Mouse (Mus musculus) inflammation-experienced regulatory T-cells, adult 6 months (primary cell): ENCODE data around the gene Hdac9. TPM values are rescaled to one million over a fixed set of nuclear protein-coding genes. Genes with fewer than 3 reads are reported as not detected.
"Not testable (repeated sequence)": the region's sequence is repeated elsewhere in the genome, so short reads cannot be mapped to it uniquely, and the experiment has no call there.

Experiments used
- ATAC-seq: one replicate; pipeline ENCODE4 v1.8.0; 2017
- polyA plus RNA-seq, 3 experiments: library from polyadenylated mRNA; unstranded; fragments of 100-300 nt; shearing (Covaris generic); gene quantifications; one replicate each; pipeline ENCODE4 v1.2.1; 2017

Gene Hdac9
- polyA plus RNA-seq, 3 experiments from 2014 or later: 0.36 to 1.3 (median 1.1) TPM

- ATAC-seq: no peak
Observed at GRCm38 (mm10) chr12:34075805-34076509, 840.9 kb downstream of the Hdac9 start.

- ATAC-seq: no peak
Observed at GRCm38 (mm10) chr12:34052508-34052907, 864.4 kb downstream of the Hdac9 start.

- no peak for ATAC-seq
Observed at GRCm38 (mm10) chr12:34052036-34052435, 864.9 kb downstream of the Hdac9 start.

GRCm38 (mm10) chr12:34051112-34051511 lies 865.8 kb downstream of the Hdac9 start:
- no peak for ATAC-seq

- no peak for ATAC-seq
Observed at GRCm38 (mm10) chr12:34040949-34041348, 875.9 kb downstream of the Hdac9 start.

GRCm38 (mm10) chr12:34040061-34040460 lies 876.8 kb downstream of the Hdac9 start:
- no peak for ATAC-seq

GRCm38 (mm10) chr12:34009796-34010195 lies 907.1 kb downstream of the Hdac9 start:
- ATAC-seq: not testable (repeated sequence)

Other genes with a start within 250 kb of the Hdac9 start
- gene Prps1l1, start 67.7 kb upstream of the Hdac9 start, polyA plus RNA-seq: 1 to 10 TPM in 1 of 3 experiments, under 1 TPM in 2; 0.70 to 5.8 (median 0.79) TPM
- gene Snx13, start 130.1 kb upstream of the Hdac9 start, polyA plus RNA-seq: 10 to 100 TPM; 16.6 to 23.3 (median 18.9) TPM